Mouse (Mus musculus) heart, postnatal 0 days (tissue): ENCODE measurements at regions not wholly inside any gene's neighbourhood (a gene's known extent, or its start where the extent isn't known, plus 50 kb on each side); places are given as distances from the start of the nearest gene placed in this dataset.

ENCODE experiments used
- CTCF ChIP-seq: IDR thresholded peaks from 2 replicates; pipeline ENCODE4 v1.5.1; 2016; ENCODE audit warnings: antibody characterized with exemption, control low read depth, low read depth
- EP300 ChIP-seq: IDR thresholded peaks from 2 replicates; pipeline ENCODE4 v1.6.1; 2016; ENCODE audit warnings: antibody characterized with exemption, low read depth

DNA sequence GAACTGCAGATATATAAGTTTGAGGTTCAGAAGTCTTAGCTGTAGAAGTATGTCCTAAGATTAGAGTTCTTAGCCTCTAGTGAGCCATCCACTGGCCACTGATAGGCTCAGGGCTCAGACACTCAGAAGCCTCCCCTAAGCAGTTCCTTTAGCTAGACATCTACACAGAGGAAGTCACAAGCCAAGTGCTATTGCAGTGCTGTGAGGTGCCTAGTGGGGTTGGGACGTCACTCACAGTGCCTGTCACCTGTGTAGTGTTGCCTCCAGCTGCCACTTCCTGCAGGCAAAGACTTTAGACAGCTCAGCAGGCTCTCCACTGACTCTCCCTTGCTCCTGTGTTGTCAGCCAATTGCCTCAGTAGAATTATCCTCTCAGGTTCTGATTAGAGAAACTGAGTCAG lies 280.6 kb downstream of the Nek10 start:
- TF ChIP-seq CTCF, result no peak
- TF ChIP-seq EP300, result no peak
